Mouse (Mus musculus) right cerebral cortex, adult 2 months (tissue): ENCODE measurements around the gene Gm17545.

Experiments
- DNase-seq, 2 experiments: peaks; one replicate each; pipeline ENCODE4 v3.0.0; 2021 to 2022; ENCODE audit warnings: low spot score in 2 of 2

Gm17545 gene

GRCm38 (mm10) chr9:22488963-22489362 lies 34.9 kb downstream of the Gm17545 start:
- DNase-seq, result no peak

- no peak for DNase-seq
These were observed 40.2 kb downstream of the Gm17545 start for GRCm38 (mm10) chr9:22494203-22494807.

GRCm38 (mm10) chr9:22495133-22495532 lies 41.0 kb downstream of the Gm17545 start:
- DNase-seq, result no peak

- no peak for DNase-seq
These were observed 43.1 kb downstream of the Gm17545 start for GRCm38 (mm10) chr9:22497021-22497767.

- DNase-seq, result peak in 1 of 2 experiments; percentile 17
These were observed 48.9 kb downstream of the Gm17545 start for GRCm38 (mm10) chr9:22502972-22503371.

GRCm38 (mm10) chr9:22503581-22503980 lies 49.5 kb downstream of the Gm17545 start:
- DNase-seq, result no peak

GRCm38 (mm10) chr9:22505574-22505973 lies 51.5 kb downstream of the Gm17545 start:
- DNase-seq, result no peak
